Mouse (Mus musculus) embryonic facial prominence, embryonic 11.5 days (tissue): ENCODE measurements around the gene Ap3m1. TPM values are rescaled to one million over a fixed set of nuclear protein-coding genes. Genes with fewer than 3 reads are reported as not detected.

Experiments used
- ATAC-seq: fragments of 200-750 bp; cut with Nextera tagmentation; replicated peaks from 2 replicates; pipeline ENCODE4 v1.8.0; 2017; ENCODE audit warnings: low read depth; ENCODE audit not compliant: insufficient number of reproducible peaks, low FRiP score, low TSS enrichment
- DNase-seq: peaks from one replicate; pipeline ENCODE4 v3.0.0-alpha.2; 2015; ENCODE audit warnings: low spot score
- H3K27ac ChIP-seq: fragments of 300-500 bp; sonication (generic); replicated peaks from 2 replicates; pipeline ENCODE4 v1.5.1; 2014; ENCODE audit warnings: mild to moderate bottlenecking, low read depth, low read length, control low read depth
- H3K27me3 ChIP-seq: fragments of 300-500 bp; sonication (generic); 2 replicates; pipeline ENCODE4 v1.6.1; 2014; ENCODE audit warnings: mild to moderate bottlenecking, low read length, moderate library complexity, mixed read lengths; ENCODE audit not compliant: control insufficient read depth, insufficient read depth
- H3K36me3 ChIP-seq: fragments of 300-500 bp; sonication (generic); replicated peaks from 2 replicates; pipeline ENCODE4 v1.6.1; 2014; ENCODE audit warnings: low read depth, mild to moderate bottlenecking, low read length, moderate library complexity, mixed read lengths; ENCODE audit not compliant: control insufficient read depth, insufficient read depth
- H3K4me1 ChIP-seq: fragments of 300-500 bp; sonication (generic); 2 replicates; pipeline ENCODE4 v1.6.1; 2014; ENCODE audit warnings: low read length, mixed read lengths; ENCODE audit not compliant: control insufficient read depth, insufficient read depth
- H3K4me2 ChIP-seq: fragments of 300-500 bp; sonication (generic); 2 replicates; pipeline ENCODE4 v1.6.1; 2014; ENCODE audit warnings: low read depth, mild to moderate bottlenecking, control low read depth, low read length, moderate library complexity
- H3K4me3 ChIP-seq: fragments of 300-500 bp; sonication (generic); 2 replicates; pipeline ENCODE4 v1.5.1; 2014; ENCODE audit warnings: low read depth, low read length, control low read depth
- H3K9ac ChIP-seq: fragments of 300-500 bp; sonication (generic); replicated peaks from 2 replicates; pipeline ENCODE4 v1.6.1; 2014; ENCODE audit warnings: mild to moderate bottlenecking, control low read depth, low read length
- H3K9me3 ChIP-seq: fragments of 300-500 bp; sonication (generic); replicated peaks from 2 replicates; pipeline ENCODE4 v1.6.1; 2016; ENCODE audit warnings: mild to moderate bottlenecking, low read length, inconsistent platforms, mixed read lengths; ENCODE audit not compliant: control insufficient read depth
- WGBS: fragments of 180-500 bp; shearing (Covaris S2); extraction: QIAGEN DNeasy Blood & Tissue Kit; methylation state at CpG from one replicate; pipeline ENCODE4 v1.1.7; 2014; 5-methylcytosine and 5-hydroxymethylcytosine counted together
- polyA plus RNA-seq: library from polyadenylated mRNA; unstranded; fragments of >200 nt; fragmentation: Nextera tagmentation; extraction: Ambion mirVana; gene quantifications from 2 replicates; pipeline ENCODE4 v1.2.1, GENCODE M21; 2014

Gene Ap3m1
- polyA plus RNA-seq, 1 experiment from 2014 or later, result 118 TPM

DNA sequence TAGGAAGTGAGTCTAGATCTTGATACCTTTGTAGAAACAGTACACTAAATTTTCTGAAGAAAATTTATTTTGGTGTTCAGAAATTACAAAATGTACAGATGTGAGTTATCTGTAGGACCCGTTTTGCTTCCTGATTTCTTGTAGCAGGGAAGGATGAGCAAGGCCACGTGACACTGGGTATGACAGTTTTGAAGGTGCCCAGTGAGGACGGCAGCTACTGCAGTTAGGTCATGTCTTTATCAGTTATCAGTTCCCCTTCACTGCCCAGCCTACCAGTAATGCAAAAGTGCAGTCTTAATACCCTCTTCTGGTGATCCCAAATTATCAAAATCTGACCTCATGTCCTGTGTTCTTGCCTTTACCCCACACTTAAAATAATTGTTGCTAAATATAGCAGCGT is 25.6 kb upstream of the Ap3m1 start:
- WGBS, result 80% methylated on average over 4 of the region's 4 CpGs
- H3K9me3 ChIP-seq, result no peaks in the 10 kb centered on the region
- no peak for ATAC-seq

DNA sequence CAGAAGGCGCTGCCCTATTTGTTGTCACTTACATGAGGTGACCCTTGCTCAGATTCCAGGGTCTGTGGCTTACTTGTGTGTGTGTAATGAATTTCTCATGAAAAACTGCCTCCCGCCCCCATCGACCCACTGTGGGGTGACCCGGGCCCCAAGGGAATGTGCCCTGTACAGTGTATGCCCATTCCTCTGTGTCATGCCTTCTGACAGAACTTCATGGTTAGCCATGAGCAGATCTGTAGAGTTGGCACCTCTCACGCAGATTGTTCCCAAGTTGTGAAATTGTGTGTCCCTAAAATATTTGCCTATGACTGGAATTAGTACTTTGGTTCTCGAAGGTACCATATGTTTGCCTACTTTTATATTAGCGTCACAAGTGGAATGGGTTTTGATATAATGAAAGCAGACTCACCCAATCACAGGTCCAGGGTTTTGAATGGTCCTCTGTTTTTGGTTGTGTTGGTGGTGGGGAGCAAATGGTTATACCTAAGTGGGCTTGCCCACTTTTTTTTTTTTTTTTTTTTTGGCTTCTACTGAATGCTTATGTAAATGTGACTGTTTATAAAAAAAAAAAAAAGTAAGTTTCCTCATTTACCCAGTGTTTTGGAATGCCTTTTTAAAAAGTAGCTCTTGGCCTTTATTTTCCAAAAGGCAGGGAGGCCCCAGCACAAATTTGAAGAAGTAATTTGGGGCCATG is 24.3 kb upstream of the Ap3m1 start:
- Histone ChIP-seq H3K4me2 (peak overlapping the region; percentile 82), H3K9me3 (no peaks in the 10 kb centered on the region), H3K4me3 (peak overlapping the region; percentile 51), H3K36me3 (no peaks in the 10 kb centered on the region), H3K9ac (peak overlapping the region; percentile 83), H3K27me3 (no peaks in the 10 kb centered on the region), H3K27ac (no peak overlapping the region), H3K4me1 (no peaks in the 10 kb centered on the region)
- 46% methylated on average over 7 of the region's 7 CpGs for WGBS
- no peak for DNase-seq
- peak; percentile 75 for ATAC-seq

More for the DNA sequence above, 25.6 kb upstream of the Ap3m1 start:
- no peak for DNase-seq
- Histone ChIP-seq H3K4me2 (no peak overlapping the region), H3K4me1 (no peaks in the 10 kb centered on the region), H3K9ac (no peak overlapping the region), H3K27me3 (no peaks in the 10 kb centered on the region), H3K36me3 (no peaks in the 10 kb centered on the region), H3K4me3 (no peak overlapping the region), H3K27ac (no peak overlapping the region)

DNA sequence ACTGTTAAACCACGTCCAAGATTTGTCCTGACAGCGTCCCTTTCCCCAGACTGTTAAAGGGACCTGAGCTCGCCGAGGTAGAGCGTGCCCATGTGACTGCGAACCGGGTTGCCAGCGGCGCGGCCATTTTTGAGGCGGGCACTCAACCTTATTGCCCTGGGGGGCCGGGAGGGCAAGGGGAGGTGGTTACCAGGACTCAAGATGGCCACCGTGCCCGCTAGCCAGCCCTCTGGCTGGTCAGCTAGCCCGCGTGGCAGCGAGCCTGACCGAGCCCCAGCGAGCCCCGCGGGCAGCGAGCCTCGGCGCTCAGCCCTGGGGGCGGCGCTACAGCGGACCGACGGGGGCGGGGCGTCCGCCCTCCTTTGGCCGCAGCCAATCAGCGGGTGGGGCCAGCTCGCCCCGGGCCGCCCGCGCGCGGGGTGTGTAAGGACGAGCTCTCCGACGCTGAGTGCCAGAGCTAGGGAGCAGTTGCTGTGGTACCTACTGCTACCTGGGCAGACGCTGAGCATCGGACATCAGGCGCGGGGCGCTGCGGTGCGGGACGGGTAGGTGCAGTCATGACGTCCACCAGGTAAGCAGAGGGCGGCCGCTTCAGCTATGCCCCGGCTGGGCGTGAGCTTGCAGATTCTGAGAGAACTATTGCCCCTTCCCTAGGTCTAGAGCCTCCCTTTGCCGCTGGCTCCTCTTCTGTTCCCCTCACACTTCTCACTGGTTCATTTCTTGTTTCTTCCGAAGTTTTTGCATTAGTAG is 23.6 kb upstream of the Ap3m1 start:
- DNase-seq (peak; percentile 92), ATAC-seq (peak; percentile 97)
- Histone ChIP-seq H3K4me1 (no peaks in the 10 kb centered on the region), H3K4me2 (peak overlapping the region; percentile 82), H3K36me3 (no peaks in the 10 kb centered on the region), H3K27me3 (no peaks in the 10 kb centered on the region), H3K27ac (peak overlapping the region; percentile 72; the same call in 1 of the 2 replicates), H3K9ac (peak overlapping the region; percentile 83), H3K9me3 (no peaks in the 10 kb centered on the region), H3K4me3 (peak overlapping the region; percentile 51)
- under 1% methylated on average over 59 of the region's 59 CpGs for WGBS

DNA sequence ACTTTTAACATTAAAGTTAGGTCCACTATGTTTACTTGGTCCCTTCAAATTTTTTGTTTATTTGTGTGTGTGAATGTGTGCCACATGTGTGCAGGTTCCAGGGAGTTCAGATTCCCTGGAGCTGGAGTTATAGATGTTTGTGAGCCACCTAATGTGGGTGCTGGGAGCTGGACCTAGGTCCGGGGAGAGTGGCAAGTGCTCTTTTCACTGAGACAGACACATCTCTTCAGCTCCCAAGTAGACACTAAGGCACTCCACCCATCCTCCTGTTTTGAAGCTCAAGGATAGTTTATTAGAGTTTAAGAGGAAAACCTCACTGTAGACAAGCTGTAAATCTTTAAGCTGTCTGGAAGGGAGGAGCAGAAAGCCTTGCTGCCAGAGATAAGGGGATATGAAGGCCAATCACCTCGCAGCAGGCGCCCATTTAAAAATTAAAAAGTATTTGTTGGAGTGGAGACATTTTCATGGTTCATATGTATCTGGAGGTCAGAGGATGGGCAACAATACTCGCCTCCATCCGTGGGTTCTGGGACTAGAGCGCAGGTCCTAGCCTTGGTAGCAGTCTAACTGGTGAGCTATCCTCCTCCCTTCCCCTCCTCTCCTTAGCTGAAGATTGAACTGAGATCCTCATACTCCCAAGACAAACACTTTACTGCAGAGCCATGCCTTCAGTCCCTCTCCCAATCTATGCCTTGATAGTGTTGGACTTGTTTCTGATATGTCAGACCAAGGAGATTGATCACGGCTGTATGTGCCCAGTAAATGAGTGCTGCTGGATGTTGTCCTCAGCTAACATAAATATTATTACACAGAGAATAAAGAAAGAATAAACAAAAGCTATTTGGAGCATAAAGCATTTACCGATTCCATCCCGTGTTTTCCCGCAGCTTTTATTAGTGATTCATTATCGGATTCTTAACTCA is 22.4 kb upstream of the Ap3m1 start:
- no peak overlapping the region; the same call in 1 of the 2 replicates for H3K4me2 ChIP-seq
- 59% methylated on average over 11 of the region's 11 CpGs for WGBS
- no peak overlapping the region for H3K27ac ChIP-seq
- H3K4me3 ChIP-seq, result no peak overlapping the region
- H3K36me3 ChIP-seq, result no peaks in the 10 kb centered on the region
- DNase-seq, result no peak
- no peaks in the 10 kb centered on the region for H3K4me1 ChIP-seq
- H3K9ac ChIP-seq, result no peak overlapping the region
- ATAC-seq, result no peak
- no peaks in the 10 kb centered on the region for H3K9me3 ChIP-seq
- no peaks in the 10 kb centered on the region for H3K27me3 ChIP-seq

DNA sequence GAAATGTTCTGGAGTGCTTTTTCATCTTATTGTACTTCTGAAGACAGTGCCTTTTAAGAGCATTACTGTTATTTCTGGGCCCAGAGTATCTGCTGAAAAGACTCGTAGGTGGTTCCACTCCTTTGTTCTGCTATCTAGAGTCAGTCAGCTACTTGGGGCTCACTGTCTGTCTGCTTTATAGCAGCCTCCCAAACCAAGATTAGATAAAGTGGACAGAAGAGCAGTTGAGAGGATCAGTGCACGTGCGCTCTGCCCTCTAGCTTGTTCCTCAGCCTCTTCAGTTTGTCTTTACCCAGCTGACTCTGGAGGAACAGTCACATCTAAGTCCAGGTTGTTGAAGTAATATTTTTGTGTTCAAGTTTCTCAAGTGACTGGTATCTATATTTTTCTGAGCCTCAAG is 21.7 kb upstream of the Ap3m1 start:
- H3K9ac ChIP-seq, result no peak overlapping the region
- H3K27ac ChIP-seq, result no peak overlapping the region
- no peak overlapping the region for H3K4me2 ChIP-seq
- DNase-seq (no peak), ATAC-seq (no peak)
- WGBS, result 74% methylated on average over 3 of the region's 3 CpGs
- no peaks in the 10 kb centered on the region for H3K9me3 ChIP-seq
- no peaks in the 10 kb centered on the region for H3K36me3 ChIP-seq
- H3K4me1 ChIP-seq, result no peaks in the 10 kb centered on the region
- H3K4me3 ChIP-seq, result no peak overlapping the region
- no peaks in the 10 kb centered on the region for H3K27me3 ChIP-seq

DNA sequence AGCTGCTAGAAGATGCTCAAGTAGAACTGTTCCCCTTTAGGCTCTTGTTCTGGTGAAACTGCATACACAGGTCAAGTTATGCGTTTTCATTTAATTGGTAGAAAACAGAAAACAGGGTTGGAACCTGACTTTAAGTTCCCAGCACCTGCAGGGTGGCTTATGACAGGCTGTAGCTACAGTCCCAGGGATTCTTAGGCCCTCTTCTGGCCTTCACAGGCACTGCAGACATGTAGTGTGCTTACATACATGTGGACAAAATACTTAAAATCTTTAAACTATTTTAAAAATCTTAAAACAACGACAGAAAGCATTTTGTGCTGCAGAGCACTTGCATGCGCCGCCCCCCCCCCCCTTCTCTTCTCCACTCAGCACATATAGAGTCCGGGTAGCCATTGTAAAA is 17.3 kb upstream of the Ap3m1 start:
- H3K9ac ChIP-seq, result no peak overlapping the region
- H3K27me3 ChIP-seq, result no peaks in the 10 kb centered on the region
- DNase-seq (no peak), ATAC-seq (no peak)
- no peaks in the 10 kb centered on the region for H3K4me1 ChIP-seq
- no peak overlapping the region for H3K4me2 ChIP-seq
- no peaks in the 10 kb centered on the region for H3K36me3 ChIP-seq
- no peak overlapping the region for H3K27ac ChIP-seq
- 89% methylated on average over 5 of the region's 5 CpGs for WGBS
- H3K9me3 ChIP-seq, result no peaks in the 10 kb centered on the region
- no peak overlapping the region for H3K4me3 ChIP-seq

DNA sequence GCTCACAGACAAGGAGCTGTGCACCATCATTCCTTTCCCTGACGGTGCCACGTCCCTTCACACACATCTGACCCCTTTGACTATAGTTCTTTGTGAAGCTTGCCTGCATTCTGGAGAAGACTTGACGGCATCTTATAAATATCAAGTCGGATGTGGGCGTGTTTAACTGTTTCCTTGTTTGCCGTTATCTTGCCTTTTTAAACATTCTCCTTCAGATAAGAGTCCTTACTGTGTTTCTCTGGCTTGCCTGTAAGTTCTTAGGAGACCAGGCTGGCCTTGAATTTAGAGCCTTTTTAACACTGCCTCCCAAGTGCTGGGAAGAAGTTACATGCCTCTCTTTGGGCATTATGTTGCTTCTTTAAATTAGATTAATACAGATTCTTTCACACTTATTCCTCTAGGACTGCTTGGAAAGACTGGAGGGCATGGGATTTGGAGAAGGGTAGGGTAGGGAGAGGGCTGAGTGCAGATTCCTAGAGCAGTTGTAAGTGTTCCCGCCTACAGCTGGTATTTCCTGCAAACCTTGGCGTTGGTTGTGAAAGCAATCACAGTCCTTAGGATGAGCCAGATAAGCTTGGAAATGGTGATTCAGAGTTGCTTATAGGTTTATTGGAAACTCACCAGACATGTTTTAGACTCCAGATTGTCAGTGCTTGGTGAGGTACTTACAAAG is 13.3 kb upstream of the Ap3m1 start:
- WGBS, result 77% methylated on average over 8 of the region's 8 CpGs
- Histone ChIP-seq H3K9ac (no peak overlapping the region), H3K27me3 (no peaks in the 10 kb centered on the region), H3K4me1 (no peaks in the 10 kb centered on the region), H3K36me3 (no peaks in the 10 kb centered on the region), H3K4me3 (no peak overlapping the region), H3K9me3 (no peaks in the 10 kb centered on the region), H3K27ac (no peak overlapping the region), H3K4me2 (no peak overlapping the region)
- DNase-seq, result no peak
- ATAC-seq, result no peak
